Mouse (Mus musculus) forebrain, embryonic 12.5 days (tissue): ENCODE results near the gene Prrc2c. TPM values are rescaled to one million over a fixed set of nuclear protein-coding genes. Genes with fewer than 3 reads are reported as not detected.
"Not testable (repeated sequence)": the region's sequence is repeated elsewhere in the genome, so short reads cannot be mapped to it uniquely, and the experiment has no call there.

ENCODE experiments used
- ATAC-seq: fragments of 200-750 bp; cut with Nextera tagmentation; 2 replicates; pipeline ENCODE4 v1.8.0; 2017; ENCODE audit warnings: moderate TSS enrichment; ENCODE audit not compliant: low FRiP score
- H3K27ac ChIP-seq: fragments of 300-500 bp; sonication (generic); 2 replicates; pipeline ENCODE4 v1.5.1; 2016; ENCODE audit warnings: mild to moderate bottlenecking
- H3K27me3 ChIP-seq: fragments of 300-500 bp; sonication (generic); 2 replicates; pipeline ENCODE4 v1.6.1; 2016; ENCODE audit warnings: mild to moderate bottlenecking
- H3K36me3 ChIP-seq: fragments of 300-500 bp; sonication (generic); replicated peaks from 2 replicates; pipeline ENCODE4 v1.6.1; 2016; ENCODE audit warnings: mild to moderate bottlenecking
- H3K4me1 ChIP-seq: fragments of 300-500 bp; sonication (generic); 2 replicates; pipeline ENCODE4 v1.6.1; 2016
- H3K4me2 ChIP-seq: fragments of 300-500 bp; sonication (generic); 2 replicates; pipeline ENCODE4 v1.6.1; 2016; ENCODE audit warnings: mild to moderate bottlenecking, moderate library complexity
- H3K4me3 ChIP-seq: fragments of 300-500 bp; sonication (generic); replicated peaks from 2 replicates; pipeline ENCODE4 v1.5.1; 2016; ENCODE audit warnings: mild to moderate bottlenecking
- H3K9ac ChIP-seq: fragments of 300-500 bp; sonication (generic); 2 replicates; pipeline ENCODE4 v1.6.1; 2016; ENCODE audit warnings: mild to moderate bottlenecking
- H3K9me3 ChIP-seq: fragments of 300-500 bp; sonication (generic); 2 replicates; pipeline ENCODE4 v1.6.1; 2016
- WGBS: fragments of 180-500 bp; shearing (Covaris S2); methylation state at CpG from one replicate; pipeline ENCODE4 v1.1.7; 2016; 5-methylcytosine and 5-hydroxymethylcytosine counted together
- microRNA-seq: library from miRNA; unstranded; fragments of <30 nt; microRNA quantifications from one replicate; pipeline ENCODE4, GENCODE M21; 2017
- polyA plus RNA-seq: library from polyadenylated mRNA; unstranded; fragments of >200 nt; fragmentation: Nextera tagmentation; extraction: Ambion mirVana; gene quantifications from 2 replicates; pipeline ENCODE4 v1.2.1, GENCODE M21; 2016

Gene Prrc2c
- polyA plus RNA-seq, 1 experiment from 2014 or later = 169 TPM

- not testable (repeated sequence) for ATAC-seq, H3K4me1 ChIP-seq, H3K36me3 ChIP-seq, H3K27me3 ChIP-seq, H3K9ac ChIP-seq, H3K4me3 ChIP-seq, H3K9me3 ChIP-seq, H3K27ac ChIP-seq, H3K4me2 ChIP-seq
- WGBS = 94% methylated on average over 15 of the region's 15 CpGs
Observed at GRCm38 (mm10) chr1:162628326-162628725, 112.0 kb downstream of the Prrc2c start.

GRCm38 (mm10) chr1:162627821-162628220 lies 112.5 kb downstream of the Prrc2c start:
- not testable (repeated sequence) for H3K9ac ChIP-seq, H3K4me1 ChIP-seq, H3K4me3 ChIP-seq, H3K4me2 ChIP-seq, H3K9me3 ChIP-seq, ATAC-seq, H3K27me3 ChIP-seq, H3K36me3 ChIP-seq, H3K27ac ChIP-seq
- 88% methylated on average over 4 of the region's 4 CpGs for WGBS

GRCm38 (mm10) chr1:162625229-162625628 lies 115.1 kb downstream of the Prrc2c start:
- no peak overlapping the region for H3K9ac ChIP-seq
- WGBS = 75% methylated on average over 7 of the region's 7 CpGs

GRCm38 (mm10) chr1:162623895-162624294 lies 116.5 kb downstream of the Prrc2c start:
- H3K9ac ChIP-seq = no peak overlapping the region
- H3K4me1 ChIP-seq = no peaks in the 10 kb centered on the region; the same call in 1 of the 2 replicates
- no peak overlapping the region for H3K4me2 ChIP-seq
- no peak for ATAC-seq
- no peaks in the 10 kb centered on the region for H3K27me3 ChIP-seq
- H3K36me3 ChIP-seq = no peaks in the 10 kb centered on the region
- WGBS = 66% methylated on average over 4 of the region's 4 CpGs
- no peaks in the 10 kb centered on the region for H3K9me3 ChIP-seq
- no peak overlapping the region for H3K27ac ChIP-seq
- no peak overlapping the region for H3K4me3 ChIP-seq

More at GRCm38 (mm10) chr1:162625229-162625628, 115.1 kb downstream of the Prrc2c start:
- Histone ChIP-seq H3K27ac (no peak overlapping the region), H3K36me3 (no peaks in the 10 kb centered on the region), H3K27me3 (no peaks in the 10 kb centered on the region), H3K4me3 (no peak overlapping the region), H3K4me2 (no peak overlapping the region), H3K9me3 (no peaks in the 10 kb centered on the region), H3K4me1 (no peaks in the 10 kb centered on the region; the same call in 1 of the 2 replicates)
- ATAC-seq = no peak

Small RNA genes within 50 kb of the gene (microRNA-seq; reads per million reads assigned to microRNA genes)
- gene Gm27616 = not detected

Other genes starting within 250 kb of the Prrc2c start
- 23.4 and 26.1 TPM in 2 replicates for gene Mettl13, start 192.0 kb downstream of the Prrc2c start, polyA plus RNA-seq
- 61.2 and 66.2 TPM in 2 replicates for gene Vamp4, start 170.0 kb downstream of the Prrc2c start, polyA plus RNA-seq
- not detected in 2 replicates for gene Myoc, start 101.4 kb downstream of the Prrc2c start, polyA plus RNA-seq
- gene Myocos, start 82.3 kb downstream of the Prrc2c start, polyA plus RNA-seq = not detected in 2 replicates
- gene Fmo4, start 73.4 kb upstream of the Prrc2c start, polyA plus RNA-seq = 0.23 TPM in 1 of 2 replicates, not detected in the other
- 11.0 and 15.9 TPM in 2 replicates for gene Fmo1, start 126.1 kb upstream of the Prrc2c start, polyA plus RNA-seq
- gene Fmo2, start 158.2 kb upstream of the Prrc2c start, polyA plus RNA-seq = 0.67 TPM in 1 of 2 replicates, not detected in the other
- gene Fmo6, start 197.0 kb upstream of the Prrc2c start, polyA plus RNA-seq = 0.14 and 0.91 TPM in 2 replicates
- not detected in 2 replicates for gene Fmo3, start 244.0 kb upstream of the Prrc2c start, polyA plus RNA-seq